Mouse (Mus musculus) kidney, postnatal 0 days (tissue): Measurements from ENCODE around the gene Dlgap1. TPM values are rescaled to one million over a fixed set of nuclear protein-coding genes. Genes with fewer than 3 reads are reported as not detected.
A peak's percentile ranks its signal among the peaks of the same experiment; 100 is the strongest.

ENCODE experiments used
- ATAC-seq: fragments of 200-750 bp; cut with Nextera tagmentation; replicated peaks from 2 replicates; pipeline ENCODE4 v1.8.0; 2017; ENCODE audit warnings: low read depth, moderate number of reproducible peaks, moderate TSS enrichment, moderate library complexity; ENCODE audit not compliant: low FRiP score
- DNase-seq: peaks from one replicate; pipeline ENCODE4 v3.0.0-alpha.2; 2016; ENCODE audit warnings: low spot score
- H3K27ac ChIP-seq: fragments of 300-500 bp; sonication (generic); 2 replicates; pipeline ENCODE4 v1.5.1; 2014; ENCODE audit warnings: mild to moderate bottlenecking
- H3K27me3 ChIP-seq: fragments of 300-500 bp; sonication (generic); 2 replicates; pipeline ENCODE4 v1.6.1; 2014; ENCODE audit warnings: low read length, mixed read lengths; ENCODE audit not compliant: insufficient read depth
- H3K36me3 ChIP-seq: fragments of 300-500 bp; sonication (generic); 2 replicates; pipeline ENCODE4 v1.6.1; 2014; ENCODE audit warnings: low read length, mixed read lengths; ENCODE audit not compliant: insufficient read depth
- H3K4me1 ChIP-seq: fragments of 300-500 bp; sonication (generic); replicated peaks from 2 replicates; pipeline ENCODE4 v1.6.1; 2014; ENCODE audit warnings: antibody characterized with exemption, low read length, mixed read lengths; ENCODE audit not compliant: insufficient read depth
- H3K4me2 ChIP-seq: fragments of 300-500 bp; sonication (generic); 2 replicates; pipeline ENCODE4 v1.6.1; 2014; ENCODE audit warnings: mild to moderate bottlenecking, low read length, moderate library complexity, mixed read lengths
- H3K4me3 ChIP-seq: fragments of 300-500 bp; sonication (generic); replicated peaks from 2 replicates; pipeline ENCODE4 v1.5.1; 2014; ENCODE audit warnings: low read depth, low read length
- H3K9ac ChIP-seq: fragments of 300-500 bp; sonication (generic); 2 replicates; pipeline ENCODE4 v1.6.1; 2014; ENCODE audit warnings: low read depth, low read length
- H3K9me3 ChIP-seq: fragments of 300-500 bp; sonication (generic); replicated peaks from 2 replicates; pipeline ENCODE4 v1.6.1; 2016; ENCODE audit warnings: low read length, inconsistent platforms, mixed read lengths
- CTCF ChIP-seq: IDR thresholded peaks from 2 replicates; pipeline ENCODE4 v1.5.1; 2016; ENCODE audit warnings: antibody characterized with exemption, low read depth, mild to moderate bottlenecking, moderate library complexity
- WGBS: fragments of 180-500 bp; shearing (Covaris S2); extraction: QIAGEN DNeasy Blood & Tissue Kit; methylation state at CpG from one replicate; pipeline ENCODE4 v1.1.7; 2014; 5-methylcytosine and 5-hydroxymethylcytosine counted together
- polyA plus RNA-seq: library from polyadenylated mRNA; unstranded; fragments of >200 nt; fragmentation: Nextera tagmentation; extraction: Ambion mirVana; gene quantifications from 2 replicates; pipeline ENCODE4 v1.2.1, GENCODE M21; 2015

Dlgap1 gene
- polyA plus RNA-seq, 1 experiment from 2014 or later, result 3.6 TPM

- no peak for ATAC-seq
- Histone ChIP-seq H3K27ac (no peak overlapping the region), H3K4me3 (no peak overlapping the region), H3K4me2 (no peak overlapping the region), H3K9ac (no peak overlapping the region), H3K4me1 (no peaks in the 10 kb centered on the region), H3K9me3 (no peaks in the 10 kb centered on the region; the same call in 1 of the 2 replicates), H3K27me3 (no peaks in the 10 kb centered on the region), H3K36me3 (no peaks in the 10 kb centered on the region)
- WGBS, result 97% methylated on average over 9 of the region's 9 CpGs
- no peak for DNase-seq
- TF ChIP-seq CTCF, result no peak
Measured at GRCm38 (mm10) chr17:70765337-70765736, 796.5 kb downstream of the Dlgap1 start.

DNA sequence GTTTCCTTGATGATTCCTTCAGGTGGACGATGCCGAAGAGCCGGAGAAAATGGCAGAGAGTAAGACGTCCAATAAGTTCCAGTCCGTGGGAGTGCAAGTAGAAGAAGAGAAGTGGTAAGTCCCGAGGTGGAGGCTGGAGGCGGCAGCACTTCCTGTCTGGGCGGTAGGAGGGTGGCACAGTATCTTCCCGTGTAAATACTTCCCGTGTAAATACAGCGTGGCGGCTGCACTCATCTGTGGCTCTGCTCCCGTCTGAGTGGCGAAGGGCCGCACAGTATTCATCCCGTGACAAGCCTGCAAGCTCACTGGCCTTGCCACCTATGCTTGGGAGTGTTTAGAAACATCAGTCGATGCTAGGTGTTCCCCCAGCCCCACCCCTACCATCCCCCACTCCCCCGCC is 797.1 kb downstream of the Dlgap1 start:
- TF ChIP-seq CTCF, result no peak

GRCm38 (mm10) chr17:70772120-70772899 is 803.4 kb downstream of the Dlgap1 start:
- Histone ChIP-seq H3K4me3 (no peak overlapping the region), H3K4me1 (0 out of 2 replicates have a peak, but pooled peaks cover 4% of the 10 kb centered on the region), H3K27me3 (no peaks in the 10 kb centered on the region), H3K27ac (peak overlapping the region; percentile 66), H3K9ac (no peak overlapping the region), H3K9me3 (no peaks in the 10 kb centered on the region), H3K4me2 (0 out of 2 replicates have a peak overlapping the region, but pooled peaks have one; percentile 7), H3K36me3 (no peaks in the 10 kb centered on the region)
- no peak for TF ChIP-seq CTCF
- peak; percentile 73 for DNase-seq
- ATAC-seq, result peak; percentile 64
- WGBS, result 11% methylated on average over 10 of the region's 10 CpGs

More for the DNA sequence above, 797.1 kb downstream of the Dlgap1 start:
- Histone ChIP-seq H3K27me3 (no peaks in the 10 kb centered on the region), H3K4me2 (no peak overlapping the region), H3K27ac (no peak overlapping the region), H3K9me3 (no peaks in the 10 kb centered on the region; the same call in 1 of the 2 replicates), H3K36me3 (no peaks in the 10 kb centered on the region), H3K4me3 (no peak overlapping the region), H3K4me1 (no peaks in the 10 kb centered on the region), H3K9ac (no peak overlapping the region)
- ATAC-seq (no peak), DNase-seq (no peak)
- WGBS, result 89% methylated on average over 18 of the region's 18 CpGs

- Histone ChIP-seq H3K27me3 (no peaks in the 10 kb centered on the region), H3K27ac (peak overlapping the region; percentile 33; the same call in 1 of the 2 replicates), H3K36me3 (no peaks in the 10 kb centered on the region), H3K4me3 (no peak overlapping the region), H3K9me3 (no peaks in the 10 kb centered on the region), H3K4me1 (0 out of 2 replicates have a peak, but pooled peaks cover 13% of the 10 kb centered on the region), H3K4me2 (no peak overlapping the region), H3K9ac (no peak overlapping the region)
- DNase-seq (no peak), ATAC-seq (no peak)
- TF ChIP-seq CTCF, result no peak
- WGBS, result 17% methylated on average over 7 of the region's 7 CpGs
Measured at GRCm38 (mm10) chr17:70779770-70780169, 810.9 kb downstream of the Dlgap1 start.

- peak; percentile 89 for ATAC-seq
- Histone ChIP-seq H3K27me3 (no peaks in the 10 kb centered on the region), H3K27ac (peak overlapping the region; percentile 85), H3K36me3 (no peaks in the 10 kb centered on the region), H3K9ac (peak overlapping the region; percentile 8; the same call in 1 of the 2 replicates), H3K4me1 (0 out of 2 replicates have a peak, but pooled peaks cover 13% of the 10 kb centered on the region), H3K9me3 (no peaks in the 10 kb centered on the region), H3K4me2 (no peak overlapping the region), H3K4me3 (no peak overlapping the region)
- no peak for TF ChIP-seq CTCF
- WGBS, result 36% methylated on average over 18 of the region's 18 CpGs
- peak; percentile 51 for DNase-seq
Measured at GRCm38 (mm10) chr17:70780726-70781689, 812.1 kb downstream of the Dlgap1 start.

- Histone ChIP-seq H3K4me2 (no peak overlapping the region), H3K4me1 (0 out of 2 replicates have a peak, but pooled peaks cover 13% of the 10 kb centered on the region), H3K9me3 (no peaks in the 10 kb centered on the region), H3K36me3 (no peaks in the 10 kb centered on the region), H3K27ac (no peak overlapping the region), H3K27me3 (no peaks in the 10 kb centered on the region), H3K4me3 (no peak overlapping the region), H3K9ac (no peak overlapping the region)
- ATAC-seq (no peak), DNase-seq (no peak)
- WGBS, result 91% methylated on average over 3 of the region's 3 CpGs
- TF ChIP-seq CTCF, result peak; percentile 63
Measured at GRCm38 (mm10) chr17:70783273-70783672, 814.4 kb downstream of the Dlgap1 start.
